Mouse (Mus musculus): ENCODE measurements at regions not wholly inside any gene's neighbourhood (a gene's known extent, or its start where the extent isn't known, plus 50 kb on each side); places are given as distances from the start of the nearest gene placed in this dataset.
A peak's percentile ranks its signal among the peaks of the same experiment; 100 is the strongest.

DNA sequence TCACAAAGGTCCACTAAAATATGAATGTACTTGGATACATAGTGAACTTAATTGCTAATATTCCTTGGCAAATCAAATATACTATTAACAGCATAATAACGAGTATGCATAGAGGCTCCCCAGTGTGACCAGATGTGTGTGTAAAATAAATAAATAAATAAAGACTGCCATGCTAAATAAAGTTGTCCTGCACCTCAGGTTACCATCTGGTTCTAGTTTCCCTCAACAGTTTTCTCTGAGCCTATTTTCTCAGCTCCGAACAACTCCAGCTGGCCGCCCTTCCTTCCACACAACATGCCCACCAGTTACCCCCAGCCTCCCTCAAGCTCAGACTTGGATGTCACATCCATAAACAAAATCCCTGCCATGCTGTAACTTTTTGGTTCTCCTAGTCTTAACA, 253.8 kb upstream of the Tbx18 start:
- Histone ChIP-seq H3K4me3 (ENCODE audit: low read depth, low read length) (no peak overlapping the region), H3K4me2 (no peak overlapping the region), H3K9ac (no peak overlapping the region), H3K27me3 (ENCODE audit: insufficient read depth, low read length) (no peaks in the 10 kb centered on the region), H3K36me3 (ENCODE audit: insufficient read depth) (no peaks in the 10 kb centered on the region), H3K9me3 (ENCODE audit: low read depth, low read length) (no peaks in the 10 kb centered on the region), H3K27ac (ENCODE audit: low read depth) (no peak overlapping the region), H3K4me1 (ENCODE audit: insufficient read depth) (no peaks in the 10 kb centered on the region)
- WGBS: 50% methylated on average over 3 of the region's 3 CpGs
- peak; percentile 16 for DNase-seq
- TF ChIP-seq CTCF (IDR thresholded peaks at IDR 0.05; ENCODE audit: low read depth): no peak
- no peak; the same call in 1 of the 2 replicates for ATAC-seq (ENCODE audit: insufficient read depth)

GRCm38 (mm10) chr9:87985439-87985838, 254.4 kb upstream of the Tbx18 start:
- Histone ChIP-seq H3K4me3 (ENCODE audit: low read depth, low read length) (no peak overlapping the region), H3K36me3 (ENCODE audit: insufficient read depth) (no peaks in the 10 kb centered on the region), H3K4me1 (ENCODE audit: insufficient read depth) (no peaks in the 10 kb centered on the region), H3K4me2 (no peak overlapping the region), H3K9ac (no peak overlapping the region), H3K27me3 (ENCODE audit: insufficient read depth, low read length) (no peaks in the 10 kb centered on the region), H3K9me3 (ENCODE audit: low read depth, low read length) (no peaks in the 10 kb centered on the region), H3K27ac (ENCODE audit: low read depth) (no peak overlapping the region)
- TF ChIP-seq CTCF (IDR thresholded peaks at IDR 0.05; ENCODE audit: low read depth): no peak
- DNase-seq: peak; percentile 54
- WGBS: 40% methylated on average over 4 of the region's 4 CpGs
- peak; percentile 41; the same call in 1 of the 2 replicates for ATAC-seq (ENCODE audit: insufficient read depth)

DNA sequence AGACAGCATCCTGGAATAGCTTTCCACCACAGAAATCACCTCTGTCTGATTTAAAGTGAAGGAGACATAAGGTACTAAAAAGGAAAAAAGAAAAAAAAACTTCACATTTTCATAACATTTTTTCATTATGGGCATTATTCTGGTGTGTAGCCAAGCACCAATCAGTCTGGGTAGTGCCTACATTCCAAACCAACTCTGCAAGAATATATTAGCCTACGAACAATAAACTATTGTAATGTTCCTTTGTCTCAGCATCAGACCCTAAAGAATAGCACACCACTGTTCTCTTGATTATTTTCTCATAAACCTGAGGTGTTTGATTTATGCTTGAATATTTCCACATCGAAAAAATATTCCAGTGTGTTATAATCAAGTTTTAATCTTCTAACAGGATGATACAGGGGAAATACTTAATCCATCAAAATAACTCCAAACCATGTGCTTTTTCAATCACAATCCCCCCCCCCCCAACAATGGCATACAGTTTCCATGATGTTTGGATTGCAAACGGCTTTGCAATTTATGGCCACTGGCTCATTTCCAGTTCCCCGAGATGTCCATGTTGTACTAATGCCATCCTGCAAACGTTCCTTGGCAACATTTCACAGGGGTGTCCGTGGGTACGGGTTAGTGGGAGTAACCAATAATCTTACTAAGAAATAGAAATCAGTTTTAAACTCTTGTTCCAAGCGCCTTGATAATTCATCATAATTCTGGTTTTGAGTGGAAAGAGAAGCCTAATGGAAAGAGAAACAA, 275.1 kb upstream of the Tbx18 start:
- Histone ChIP-seq H3K27ac (ENCODE audit: low read depth) (no peak overlapping the region), H3K27me3 (ENCODE audit: insufficient read depth, low read length) (no peaks in the 10 kb centered on the region), H3K4me1 (ENCODE audit: insufficient read depth) (no peaks in the 10 kb centered on the region), H3K4me2 (no peak overlapping the region), H3K4me3 (ENCODE audit: low read depth, low read length) (no peak overlapping the region), H3K9ac (no peak overlapping the region), H3K9me3 (ENCODE audit: low read depth, low read length) (no peaks in the 10 kb centered on the region), H3K36me3 (ENCODE audit: insufficient read depth) (no peaks in the 10 kb centered on the region)
- no peak for DNase-seq
- TF ChIP-seq CTCF (IDR thresholded peaks at IDR 0.05; ENCODE audit: low read depth): no peak
- ATAC-seq (ENCODE audit: insufficient read depth): no peak
- WGBS: 77% methylated on average over 8 of the region's 8 CpGs

- no peak for DNase-seq
- no peak overlapping the region for H3K27ac ChIP-seq (ENCODE audit: low read depth)
- H3K9me3 ChIP-seq (ENCODE audit: low read depth, low read length): no peaks in the 10 kb centered on the region
- H3K27me3 ChIP-seq (ENCODE audit: insufficient read depth, low read length): no peaks in the 10 kb centered on the region
- no peak overlapping the region for H3K4me3 ChIP-seq (ENCODE audit: low read depth, low read length)
- H3K9ac ChIP-seq: no peak overlapping the region
- no peak for ATAC-seq (ENCODE audit: insufficient read depth)
- no peaks in the 10 kb centered on the region for H3K36me3 ChIP-seq (ENCODE audit: insufficient read depth)
- 68% methylated on average over 3 of the region's 3 CpGs for WGBS
- H3K4me1 ChIP-seq (ENCODE audit: insufficient read depth): no peaks in the 10 kb centered on the region
- no peak for TF ChIP-seq CTCF (IDR thresholded peaks at IDR 0.05; ENCODE audit: low read depth)
- no peak overlapping the region for H3K4me2 ChIP-seq
Measured at GRCm38 (mm10) chr9:88023752-88024151, 292.7 kb upstream of the Tbx18 start.

GRCm38 (mm10) chr9:88025936-88026335, 294.9 kb upstream of the Tbx18 start:
- H3K4me1 ChIP-seq (ENCODE audit: insufficient read depth): no peaks in the 10 kb centered on the region
- no peak for TF ChIP-seq CTCF (IDR thresholded peaks at IDR 0.05; ENCODE audit: low read depth)
- no peaks in the 10 kb centered on the region for H3K36me3 ChIP-seq (ENCODE audit: insufficient read depth)
- no peak overlapping the region for H3K4me2 ChIP-seq
- no peaks in the 10 kb centered on the region for H3K27me3 ChIP-seq (ENCODE audit: insufficient read depth, low read length)
- no peak overlapping the region for H3K27ac ChIP-seq (ENCODE audit: low read depth)
- WGBS: 75% methylated on average over 2 of the region's 2 CpGs
- H3K9me3 ChIP-seq (ENCODE audit: low read depth, low read length): no peaks in the 10 kb centered on the region
- H3K9ac ChIP-seq: no peak overlapping the region
- no peak overlapping the region for H3K4me3 ChIP-seq (ENCODE audit: low read depth, low read length)
- ATAC-seq (ENCODE audit: insufficient read depth) (no peak), DNase-seq (no peak)

- no peak overlapping the region for H3K4me2 ChIP-seq
- no peaks in the 10 kb centered on the region for H3K9me3 ChIP-seq (ENCODE audit: low read depth, low read length)
- no peak overlapping the region for H3K4me3 ChIP-seq (ENCODE audit: low read depth, low read length)
- no peak overlapping the region for H3K9ac ChIP-seq
- H3K36me3 ChIP-seq (ENCODE audit: insufficient read depth): no peaks in the 10 kb centered on the region
- no peaks in the 10 kb centered on the region for H3K4me1 ChIP-seq (ENCODE audit: insufficient read depth)
- no peak for TF ChIP-seq CTCF (IDR thresholded peaks at IDR 0.05; ENCODE audit: low read depth)
- 76% methylated on average over 6 of the region's 6 CpGs for WGBS
- ATAC-seq (ENCODE audit: insufficient read depth) (no peak), DNase-seq (no peak)
- H3K27me3 ChIP-seq (ENCODE audit: insufficient read depth, low read length): no peaks in the 10 kb centered on the region
- H3K27ac ChIP-seq (ENCODE audit: low read depth): no peak overlapping the region
Measured at GRCm38 (mm10) chr9:88030509-88031148, 296.4 kb upstream of the Nt5e start.

- ATAC-seq (ENCODE audit: insufficient read depth) (no peak), DNase-seq (no peak)
- H3K27me3 ChIP-seq (ENCODE audit: insufficient read depth, low read length): no peaks in the 10 kb centered on the region
- no peak overlapping the region for H3K27ac ChIP-seq (ENCODE audit: low read depth)
- H3K4me2 ChIP-seq: no peak overlapping the region
- no peak overlapping the region for H3K4me3 ChIP-seq (ENCODE audit: low read depth, low read length)
- no peaks in the 10 kb centered on the region for H3K9me3 ChIP-seq (ENCODE audit: low read depth, low read length)
- no peak overlapping the region for H3K9ac ChIP-seq
- 84% methylated on average over 7 of the region's 7 CpGs for whole genome bisulfite sequencing
- no peaks in the 10 kb centered on the region for H3K36me3 ChIP-seq (ENCODE audit: insufficient read depth)
- no peak for TF ChIP-seq CTCF (IDR thresholded peaks at IDR 0.05; ENCODE audit: low read depth)
- H3K4me1 ChIP-seq (ENCODE audit: insufficient read depth): no peaks in the 10 kb centered on the region
Measured at GRCm38 (mm10) chr9:88037560-88037959, 289.4 kb upstream of the Nt5e start.
